Mouse (Mus musculus) bone marrow macrophage, adult 2 months (primary cell): ENCODE results near the gene Paqr3.

ENCODE experiments used
- CTCF ChIP-seq: IDR thresholded peaks from 2 replicates; pipeline ENCODE4 v1.5.1; 2012; ENCODE audit warnings: low read depth, mild to moderate bottlenecking, low read length, moderate library complexity
- POLR2A ChIP-seq: IDR thresholded peaks from 2 replicates; pipeline ENCODE4 v1.6.1; 2012; ENCODE audit warnings: mild to moderate bottlenecking, low read depth, low read length, borderline replicate concordance

GRCm38 (mm10) chr5:97065746-97066145 lies 45.6 kb downstream of the Paqr3 start:
- TF ChIP-seq CTCF (no peak), POLR2A (no peak)
